Mouse (Mus musculus) forebrain, postnatal 0 days (tissue): Measurements from ENCODE around the gene Sptlc3. TPM values are rescaled to one million over a fixed set of nuclear protein-coding genes. Genes with fewer than 3 reads are reported as not detected.

Source experiments
- ATAC-seq: fragments of 200-750 bp; cut with Nextera tagmentation; 2 replicates; pipeline ENCODE4 v1.8.0; 2017; ENCODE audit warnings: mild to moderate bottlenecking, moderate library complexity
- DNase-seq: peaks from one replicate; pipeline ENCODE4 v3.0.0-alpha.2; 2015
- H3K27ac ChIP-seq: fragments of 300-500 bp; sonication (generic); 2 replicates; pipeline ENCODE4 v1.5.1; 2014; ENCODE audit warnings: low read depth, mild to moderate bottlenecking, antibody characterized with exemption, low read length, moderate library complexity, mixed read lengths
- H3K27me3 ChIP-seq: fragments of 300-500 bp; sonication (generic); 2 replicates; pipeline ENCODE4 v1.6.1; 2014; ENCODE audit warnings: mild to moderate bottlenecking, low read length, mixed read lengths; ENCODE audit not compliant: insufficient read depth
- H3K36me3 ChIP-seq: fragments of 300-500 bp; sonication (generic); 2 replicates; pipeline ENCODE4 v1.6.1; 2014; ENCODE audit warnings: mild to moderate bottlenecking, moderate library complexity; ENCODE audit not compliant: insufficient read depth
- H3K4me1 ChIP-seq: fragments of 300-500 bp; sonication (generic); 2 replicates; pipeline ENCODE4 v1.6.1; 2014; ENCODE audit warnings: antibody characterized with exemption; ENCODE audit not compliant: insufficient read depth
- H3K4me2 ChIP-seq: fragments of 300-500 bp; sonication (generic); 2 replicates; pipeline ENCODE4 v1.6.1; 2014; ENCODE audit warnings: low read depth, mild to moderate bottlenecking, moderate library complexity
- H3K4me3 ChIP-seq: fragments of 300-500 bp; sonication (generic); 2 replicates; pipeline ENCODE4 v1.5.1; 2014; ENCODE audit warnings: low read depth, low read length, mixed read lengths
- H3K9ac ChIP-seq: fragments of 300-500 bp; sonication (generic); 2 replicates; pipeline ENCODE4 v1.6.1; 2014; ENCODE audit warnings: mild to moderate bottlenecking
- H3K9me3 ChIP-seq: fragments of 300-500 bp; sonication (generic); 2 replicates; pipeline ENCODE4 v1.6.1; 2016; ENCODE audit warnings: low read length
- CTCF ChIP-seq: sonication (generic); IDR thresholded peaks from 2 replicates; pipeline ENCODE4 v1.5.1; 2016; ENCODE audit warnings: antibody characterized with exemption, control low read depth, low read depth
- WGBS: fragments of 180-500 bp; shearing (Covaris S2); extraction: QIAGEN DNeasy Blood & Tissue Kit; methylation state at CpG from one replicate; pipeline ENCODE4 v1.1.7; 2014; 5-methylcytosine and 5-hydroxymethylcytosine counted together
- polyA plus RNA-seq: library from polyadenylated mRNA; unstranded; fragments of >200 nt; fragmentation: Nextera tagmentation; extraction: Ambion mirVana; gene quantifications from 2 replicates; pipeline ENCODE4 v1.2.1, GENCODE M21; 2015
- total RNA-seq: library from RNA; depleted of rRNA; stranded (reverse); fragments of >200 nt; gene quantifications from 2 replicates; pipeline ENCODE4 v1.2.3, GENCODE M21; 2014; rRNA removed

Gene Sptlc3
- total RNA-seq: 0.48 and 0.54 TPM in 2 replicates
- polyA plus RNA-seq: 0.10 and 0.27 TPM in 2 replicates

DNA sequence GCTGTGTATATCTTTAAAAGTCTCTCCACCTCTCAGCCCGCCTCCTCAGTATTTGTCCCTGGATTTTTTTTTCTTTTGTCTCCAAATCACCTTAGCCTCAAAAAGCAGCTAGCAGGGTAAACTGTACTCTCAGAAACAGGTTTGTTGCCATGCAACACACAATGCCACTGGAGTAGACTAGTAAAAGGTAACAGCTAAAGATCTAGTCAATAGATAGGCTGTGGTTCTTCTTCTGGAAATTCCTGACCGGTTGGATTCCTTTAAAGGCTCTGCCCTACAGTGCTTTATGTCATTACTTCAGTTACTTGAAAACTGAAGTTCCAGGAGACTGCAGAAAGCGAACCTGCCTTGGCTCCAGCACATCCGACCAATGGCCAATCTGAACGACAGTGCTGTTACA, at the start of gene Sptlc3:
Gene Sptlc3, plus strand, starts transcription at position 78 of the 400 bp plus-strand sequence.
- Histone ChIP-seq H3K9me3 (no peaks in the 10 kb centered on the region), H3K4me1 (no peaks in the 10 kb centered on the region), H3K9ac (no peak within 1 kb of the TSS), H3K27me3 (no peaks in the 10 kb centered on the region), H3K27ac (no peak within 1 kb of the TSS), H3K4me2 (no peak within 1 kb of the TSS), H3K4me3 (no peak within 1 kb of the TSS), H3K36me3 (no peaks in the 10 kb centered on the region)
- ATAC-seq: no peak
- WGBS: 62% methylated on average over 5 of the region's 5 CpGs
- TF ChIP-seq CTCF: no peak
- DNase-seq: no peak

- no peak for DNase-seq
- no peak for TF ChIP-seq CTCF
- Histone ChIP-seq H3K27ac (no peak overlapping the region), H3K9ac (no peak overlapping the region), H3K9me3 (no peaks in the 10 kb centered on the region), H3K36me3 (no peaks in the 10 kb centered on the region), H3K27me3 (no peaks in the 10 kb centered on the region), H3K4me2 (no peak overlapping the region), H3K4me3 (no peak overlapping the region), H3K4me1 (no peaks in the 10 kb centered on the region)
- WGBS: 84% methylated on average over 4 of the region's 4 CpGs
- ATAC-seq: no peak
Observed at GRCm38 (mm10) chr2:139467726-139468125, 26.0 kb upstream of the Sptlc3 start.

DNA sequence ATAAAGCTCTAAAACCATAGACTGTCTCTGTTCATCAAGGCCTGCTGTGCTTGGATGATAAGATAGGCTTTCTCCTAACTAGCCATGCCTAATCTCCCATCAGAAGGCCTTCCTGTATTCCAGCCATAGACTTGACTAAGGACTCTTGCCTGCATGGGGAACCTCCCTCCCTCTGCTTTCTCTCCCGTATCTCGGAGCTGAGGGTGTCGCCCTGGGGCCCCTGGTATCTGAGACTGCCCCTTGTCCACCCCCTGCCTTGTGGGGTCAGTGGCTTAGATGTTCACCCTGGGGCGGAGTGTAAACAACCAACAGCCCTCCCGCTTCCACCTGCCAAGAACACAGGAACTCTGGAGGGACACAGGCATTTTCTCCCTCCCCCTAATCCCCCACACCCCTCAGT, 5.0 kb upstream of the Sptlc3 start:
- Histone ChIP-seq H3K4me3 (no peak overlapping the region), H3K4me2 (no peak overlapping the region), H3K27ac (no peak overlapping the region), H3K27me3 (no peaks in the 10 kb centered on the region), H3K9me3 (no peaks in the 10 kb centered on the region), H3K4me1 (no peaks in the 10 kb centered on the region), H3K9ac (no peak overlapping the region), H3K36me3 (no peaks in the 10 kb centered on the region)
- ATAC-seq: no peak
- WGBS: 62% methylated on average over 5 of the region's 5 CpGs
- no peak for TF ChIP-seq CTCF
- DNase-seq: no peak

DNA sequence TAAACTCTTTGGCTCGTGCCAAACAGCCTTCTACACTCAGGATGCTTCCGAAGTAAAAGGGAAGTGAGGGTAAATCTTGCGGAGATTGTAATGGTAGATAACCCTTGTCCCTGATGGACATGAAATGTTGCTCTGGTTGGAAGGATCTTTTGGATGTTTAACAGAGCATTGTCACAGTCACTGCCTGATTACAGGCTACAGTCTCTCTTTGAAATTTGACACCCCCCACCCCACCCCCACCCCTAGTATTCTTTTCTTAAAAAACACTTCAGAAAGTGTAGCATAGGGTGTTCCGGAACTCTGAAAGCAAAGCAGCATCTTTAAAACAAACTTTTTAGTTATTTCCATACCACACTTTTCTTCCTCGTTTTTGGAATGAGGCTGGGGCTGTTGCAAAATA, 916 bp downstream of the Sptlc3 start:
- no peaks in the 10 kb centered on the region for H3K36me3 ChIP-seq
- H3K27me3 ChIP-seq: no peaks in the 10 kb centered on the region
- TF ChIP-seq CTCF: no peak
- no peaks in the 10 kb centered on the region for H3K9me3 ChIP-seq
- no peak overlapping the region for H3K27ac ChIP-seq
- WGBS: 54% methylated on average over 5 of the region's 5 CpGs
- DNase-seq (no peak), ATAC-seq (no peak)
- H3K4me2 ChIP-seq: no peak overlapping the region
- no peak overlapping the region for H3K4me3 ChIP-seq
- no peak overlapping the region for H3K9ac ChIP-seq
- no peaks in the 10 kb centered on the region for H3K4me1 ChIP-seq

GRCm38 (mm10) chr2:139561966-139562505, 68.3 kb downstream of the Sptlc3 start:
- WGBS: 55% methylated on average over 5 of the region's 5 CpGs
- no peak overlapping the region for H3K27ac ChIP-seq
- no peak for TF ChIP-seq CTCF

DNA sequence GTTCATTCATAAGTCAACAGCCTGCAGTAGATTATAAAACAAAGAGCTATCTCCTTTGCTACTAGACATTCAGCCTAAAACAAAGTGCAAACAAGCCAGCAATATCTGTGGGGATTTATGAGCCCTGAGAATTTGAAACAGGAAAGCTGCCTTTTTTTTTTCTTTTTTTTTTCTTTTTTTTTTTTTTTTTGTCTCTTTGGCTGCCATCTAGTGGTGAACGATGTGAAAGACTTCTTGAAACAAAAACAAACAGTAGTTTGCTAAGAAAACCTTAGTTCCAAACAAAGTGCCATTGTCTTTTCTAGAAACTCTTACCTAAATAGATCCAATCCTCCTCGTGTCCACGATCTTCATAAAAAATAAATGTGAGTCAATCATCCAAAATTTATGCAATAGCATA, 85.6 kb downstream of the Sptlc3 start:
- Histone ChIP-seq H3K4me1 (no peaks in the 10 kb centered on the region), H3K4me2 (no peak overlapping the region), H3K27me3 (no peaks in the 10 kb centered on the region), H3K4me3 (no peak overlapping the region), H3K9ac (no peak overlapping the region), H3K36me3 (no peaks in the 10 kb centered on the region), H3K27ac (no peak overlapping the region), H3K9me3 (no peaks in the 10 kb centered on the region)
- WGBS: 4% methylated on average over 3 of the region's 3 CpGs
- peak; percentile 51 for TF ChIP-seq CTCF
- ATAC-seq: no peak
- peak; percentile 52 for DNase-seq

More at GRCm38 (mm10) chr2:139561966-139562505, 68.3 kb downstream of the Sptlc3 start:
- no peak overlapping the region for H3K4me3 ChIP-seq
- ATAC-seq (peak; percentile 48; the same call in 1 of the 2 replicates), DNase-seq (peak; percentile 43)
- no peaks in the 10 kb centered on the region for H3K9me3 ChIP-seq
- H3K27me3 ChIP-seq: no peaks in the 10 kb centered on the region
- H3K9ac ChIP-seq: no peak overlapping the region
- no peak overlapping the region for H3K4me2 ChIP-seq
- H3K36me3 ChIP-seq: no peaks in the 10 kb centered on the region
- H3K4me1 ChIP-seq: no peaks in the 10 kb centered on the region

DNA sequence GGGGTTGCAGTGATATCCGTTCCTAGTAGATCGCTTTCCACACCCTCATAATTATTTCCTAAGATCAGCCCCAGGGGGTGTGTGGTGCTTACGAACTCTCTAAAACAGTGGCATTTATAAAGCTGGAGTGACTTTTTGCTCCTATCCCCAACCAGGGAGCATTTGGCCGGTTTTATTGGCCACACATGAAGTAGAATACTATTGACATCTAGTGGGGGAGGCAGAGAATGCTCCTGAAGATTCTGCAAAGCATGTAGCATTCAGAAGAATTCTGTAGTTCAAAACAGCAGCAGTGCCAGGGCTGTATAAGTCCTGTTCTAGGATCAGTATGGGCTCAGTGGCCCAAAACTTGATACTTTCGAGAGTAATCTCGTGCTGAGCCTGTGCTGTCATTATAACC, 89.1 kb downstream of the Sptlc3 start:
- no peaks in the 10 kb centered on the region for H3K36me3 ChIP-seq
- peak; percentile 67 for TF ChIP-seq CTCF
- H3K27ac ChIP-seq: no peak overlapping the region
- H3K9me3 ChIP-seq: no peaks in the 10 kb centered on the region
- no peak overlapping the region for H3K9ac ChIP-seq
- no peaks in the 10 kb centered on the region for H3K4me1 ChIP-seq
- DNase-seq: peak; percentile 38
- 68% methylated on average over 6 of the region's 6 CpGs for WGBS
- ATAC-seq: no peak
- no peak overlapping the region for H3K4me2 ChIP-seq
- no peak overlapping the region for H3K4me3 ChIP-seq
- H3K27me3 ChIP-seq: no peaks in the 10 kb centered on the region
